Mouse (Mus musculus): Measurements from ENCODE around the gene Cbr4. TPM values are rescaled to one million over a fixed set of nuclear protein-coding genes. Genes with fewer than 3 reads are reported as not detected.

The Cbr4 gene
- total and polyA plus RNA-seq, 3 experiments, result 37.0 to 59.1 (median 40.2) TPM

GRCm38 (mm10) chr8:61517502-61518185 is 30.1 kb downstream of the Cbr4 start:
- peak; percentile 74 for DNase-seq (ENCODE audit: extremely low read depth)
- Histone ChIP-seq H3K4me2 (ENCODE audit: insufficient read depth, low read depth, poor library complexity, severe bottlenecking) (peak overlapping the region; percentile 35; the same call in 1 of the 2 replicates), H3K27ac (ENCODE audit: insufficient read depth, low read depth) (no peak overlapping the region), H3K9me3 (replicated peaks; ENCODE audit: low read length) (no peaks in the 10 kb centered on the region), H3K9ac (ENCODE audit: insufficient read depth, low read depth) (no peak overlapping the region), H3K4me3 (replicated peaks in 1 of 3; ENCODE audit: low read depth in 2 of 3, low read length in 2 of 3, poor library complexity in 1 of 3) (peak overlapping the region in 1 of 3 experiments; percentile 18), H3K4me1 (ENCODE audit: control insufficient read depth in 1 of 2, insufficient read depth in 2 of 2) (peaks cover 3 to 18% of the 10 kb centered on the region in 2 experiments; a peak in 3 of 4 replicates), H3K36me3 (replicated peaks in 1 of 2; ENCODE audit: control insufficient read depth in 1 of 2, insufficient read depth in 1 of 2, low read length in 1 of 2) (peaks cover 6 to 31% of the 10 kb centered on the region in 2 experiments), H3K79me2 (replicated peaks; ENCODE audit: control insufficient read depth, extremely low read depth, insufficient read depth, poor library complexity, severe bottlenecking) (no peaks in the 10 kb centered on the region), H3K27me3 (replicated peaks) (no peaks in the 10 kb centered on the region)
- in situ Hi-C loops (cut with MboI; ENCODE audit: low pct_ligation_motif_present, low pct_unique_long_range_greater_than_20kb, low sequenced_read_pairs) (loop anchor here (25.0 kb wide), 3 partner anchors 455 to 1005 kb away; partner anchors contain the start of genes Aadat and Gm10283), dilution Hi-C loops (cut with MboI; ENCODE audit: extremely low pct_ligation_motif_present, extremely low pct_unique_long_range_greater_than_20kb, low sequenced_read_pairs) (no loop called here)
- TF ChIP-seq E2F4 (IDR thresholded peaks at IDR 0.05; ENCODE audit: insufficient replicate concordance, low read depth, low read length) (no peak), MAX (IDR thresholded peaks at IDR 0.05; ENCODE audit: low read length) (0 out of 2 replicates have a peak, but pooled peaks have one; percentile 12), MAFK (IDR thresholded peaks at IDR 0.05; ENCODE audit: insufficient replicate concordance, low read length) (no peak), POLR2AphosphoS2 (IDR thresholded peaks at IDR 0.05; ENCODE audit: low read depth, low read length) (no peak), HCFC1 (IDR thresholded peaks at IDR 0.05; ENCODE audit: low read depth, low read length) (no peak), ELF1 (IDR thresholded peaks at IDR 0.05; ENCODE audit: low read depth, low read length) (peak; percentile 48; the same call in 1 of the 2 replicates), ZMIZ1 (IDR thresholded peaks at IDR 0.05; ENCODE audit: low read depth, low read length) (no peak), ZNF384 (IDR thresholded peaks at IDR 0.05; ENCODE audit: low read depth, low read length) (no peak), UBTF (IDR thresholded peaks at IDR 0.05; ENCODE audit: low read depth, low read length) (no peak), TBP (conservative IDR thresholded peaks at IDR 0.05; ENCODE audit: low read depth, low read length) (no peak), MAZ (IDR thresholded peaks at IDR 0.05; ENCODE audit: low read depth, low read length) (no peak), EP300 (IDR thresholded peaks at IDR 0.05; ENCODE audit: low read length) (peak; percentile 35; the same call in 1 of the 2 replicates), ETS1 (conservative IDR thresholded peaks at IDR 0.05; ENCODE audit: low read depth, low read length) (no peak), USF1 (IDR thresholded peaks at IDR 0.05; ENCODE audit: low read depth, low read length) (no peak), RAD21 (IDR thresholded peaks at IDR 0.05; ENCODE audit: low read depth, low read length) (no peak), PAX5 (IDR thresholded peaks at IDR 0.05; ENCODE audit: low read length) (no peak), JUND (conservative IDR thresholded peaks at IDR 0.05; ENCODE audit: low read depth, low read length) (0 out of 2 replicates have a peak, but pooled peaks have one; percentile 17), ZC3H11A (IDR thresholded peaks at IDR 0.05; ENCODE audit: low read depth, low read length) (no peak), JUN (IDR thresholded peaks at IDR 0.05; ENCODE audit: insufficient read depth, low read depth, low read length) (no peak), POLR2A (IDR thresholded peaks at IDR 0.05; ENCODE audit: low read depth, low read length) (peak; percentile 41; the same call in 1 of the 2 replicates), BHLHE40 (IDR thresholded peaks at IDR 0.05; ENCODE audit: low read depth, low read length) (no peak), CHD1 (IDR thresholded peaks at IDR 0.05; ENCODE audit: low read depth, low read length) (no peak), MXI1 (IDR thresholded peaks at IDR 0.05; ENCODE audit: low read depth, low read length) (no peak), MYC (IDR thresholded peaks at IDR 0.05; ENCODE audit: low read depth, low read length) (peak; percentile 40; the same call in 1 of the 2 replicates), NRF1 (IDR thresholded peaks at IDR 0.05; ENCODE audit: low read depth, low read length) (peak; percentile 45; the same call in 1 of the 2 replicates), TCF12 (IDR thresholded peaks at IDR 0.05; ENCODE audit: low read depth, low read length) (0 out of 2 replicates have a peak, but pooled peaks have one; percentile 28), KAT2A (IDR thresholded peaks at IDR 0.05; ENCODE audit: insufficient replicate concordance, low read length) (no peak), CHD2 (IDR thresholded peaks at IDR 0.05; ENCODE audit: low read length) (no peak), CTCF (conservative IDR thresholded peaks at IDR 0.05 in 1 of 2, IDR thresholded peaks at IDR 0.05 in 1 of 2; ENCODE audit: low read depth in 2 of 2, low read length in 2 of 2) (peak in 1 of 2 experiments; percentile 9; a peak in 1 of 4 replicates), MEF2A (IDR thresholded peaks at IDR 0.05; ENCODE audit: borderline replicate concordance, low read depth, low read length) (no peak), IRF4 (IDR thresholded peaks at IDR 0.05; ENCODE audit: low read depth, low read length) (peak; percentile 55; the same call in 1 of the 2 replicates), USF2 (conservative IDR thresholded peaks at IDR 0.05; ENCODE audit: low read depth, low read length) (no peak), SMC3 (IDR thresholded peaks at IDR 0.05; ENCODE audit: low read depth, low read length) (no peak)

All from CH12.LX (cell line).